Mouse (Mus musculus): ENCODE measurements around the gene Pgap1. TPM values are rescaled to one million over a fixed set of nuclear protein-coding genes. Genes with fewer than 3 reads are reported as not detected.

The Pgap1 gene
- 6.0 and 6.7 TPM in 2 replicates for polyA plus RNA-seq (2014; fragmentation: Nextera tagmentation; extraction: Ambion mirVana)

DNA sequence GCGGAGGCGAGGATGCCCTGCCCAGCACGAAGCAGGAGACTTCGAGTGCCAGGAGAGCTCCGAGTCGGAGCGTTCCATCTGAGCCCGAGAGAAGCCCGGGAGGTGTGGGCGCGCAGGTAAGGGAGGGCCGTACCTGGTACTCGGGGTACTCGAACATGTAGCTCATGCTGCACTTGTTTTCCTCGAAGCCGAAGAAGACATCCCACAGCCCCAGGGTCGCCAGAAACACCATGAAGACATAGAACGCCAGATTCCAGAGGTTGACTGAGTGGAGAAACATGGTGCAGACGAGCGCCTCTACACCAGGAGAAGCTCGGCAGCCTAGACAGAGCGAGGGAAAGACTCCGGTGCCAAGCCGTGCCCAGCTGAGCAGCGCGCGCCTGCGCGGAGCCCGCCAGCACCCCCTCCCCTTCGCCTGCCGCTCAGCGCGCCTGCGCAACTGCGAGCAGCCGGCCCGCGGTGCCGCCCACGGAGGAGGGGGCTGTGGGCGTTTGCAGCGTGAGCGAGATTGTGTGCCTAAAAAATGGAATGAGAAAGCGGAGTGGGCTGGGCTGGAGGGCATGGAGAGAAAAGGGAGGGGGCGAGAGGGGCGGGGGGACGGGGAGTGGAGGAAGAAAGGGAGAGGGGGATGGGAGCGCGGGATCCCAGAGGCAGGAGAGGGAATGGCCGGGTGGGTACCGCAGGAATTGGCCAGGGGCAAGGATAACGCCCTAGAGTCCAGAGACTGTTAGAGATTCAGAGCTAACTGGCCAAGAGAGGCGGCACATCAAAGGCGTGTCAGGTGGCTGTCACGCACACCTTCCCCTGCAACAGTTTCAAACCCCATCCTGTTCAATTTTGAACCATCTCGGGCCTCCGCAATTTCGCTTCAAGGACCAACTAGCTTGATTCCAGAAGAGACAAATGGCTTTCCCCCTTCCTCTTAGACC lies at the start of gene Pgap1:
Gene Pgap1 (minus strand): TSS at position 384 of the 929 bp plus-strand sequence.
- peak; percentile 99 for ATAC-seq (ENCODE audit: low read depth)
- Histone ChIP-seq H3K4me2 (ENCODE audit: low read depth, low read length) (peak within 1 kb of the TSS; percentile 92), H3K4me3 (ENCODE audit: low read depth, low read length) (peak within 1 kb of the TSS; percentile 66), H3K27me3 (replicated peaks; ENCODE audit: control insufficient read depth, insufficient read depth, low read length) (no peaks in the 10 kb centered on the region), H3K9ac (ENCODE audit: low read depth, low read length) (peak within 1 kb of the TSS; percentile 73), H3K9me3 (ENCODE audit: control insufficient read depth, low read length) (no peaks in the 10 kb centered on the region), H3K27ac (replicated peaks; ENCODE audit: low read depth, low read length) (peak within 1 kb of the TSS; percentile 50), H3K36me3 (ENCODE audit: control insufficient read depth, insufficient read depth, low read length) (no peaks in the 10 kb centered on the region), H3K4me1 (ENCODE audit: control insufficient read depth, insufficient read depth, low read length) (no peaks in the 10 kb centered on the region)
- under 1% methylated on average over 54 of the region's 59 CpGs for WGBS
- DNase-seq (ENCODE audit: low spot score), result peak; percentile 95

DNA sequence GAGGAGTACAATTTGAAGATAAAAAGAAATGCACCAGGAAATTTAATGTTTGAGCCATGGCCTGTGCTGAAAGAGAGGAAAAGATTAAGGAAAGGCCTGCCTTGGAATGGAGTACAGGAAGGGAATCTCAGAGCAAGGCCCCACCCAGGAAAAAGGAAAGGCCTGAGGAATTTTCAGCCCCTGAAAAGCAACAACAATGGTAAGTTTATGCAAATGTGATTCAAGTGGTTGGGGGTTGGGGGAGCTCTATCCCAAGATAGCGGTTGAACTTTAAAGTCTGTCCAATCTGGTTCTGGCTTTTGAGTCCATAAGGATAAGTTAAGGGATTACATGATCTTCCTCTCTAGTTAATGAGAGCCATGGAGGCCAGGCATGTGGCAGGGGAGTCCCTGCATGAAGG lies 49.5 kb upstream of the Pgap1 start:
- ATAC-seq (ENCODE audit: low read depth) (no peak), DNase-seq (ENCODE audit: low spot score) (no peak)
- Histone ChIP-seq H3K4me3 (ENCODE audit: low read depth, low read length) (no peak overlapping the region), H3K9me3 (ENCODE audit: control insufficient read depth, low read length) (no peaks in the 10 kb centered on the region), H3K36me3 (ENCODE audit: control insufficient read depth, insufficient read depth, low read length) (no peaks in the 10 kb centered on the region), H3K27ac (replicated peaks; ENCODE audit: low read depth, low read length) (no peak overlapping the region), H3K27me3 (replicated peaks; ENCODE audit: control insufficient read depth, insufficient read depth, low read length) (no peaks in the 10 kb centered on the region), H3K4me1 (ENCODE audit: control insufficient read depth, insufficient read depth, low read length) (no peaks in the 10 kb centered on the region), H3K4me2 (ENCODE audit: low read depth, low read length) (no peak overlapping the region), H3K9ac (ENCODE audit: low read depth, low read length) (no peak overlapping the region)
- 88% methylated on average over 1 of the region's 1 CpGs for WGBS

DNA sequence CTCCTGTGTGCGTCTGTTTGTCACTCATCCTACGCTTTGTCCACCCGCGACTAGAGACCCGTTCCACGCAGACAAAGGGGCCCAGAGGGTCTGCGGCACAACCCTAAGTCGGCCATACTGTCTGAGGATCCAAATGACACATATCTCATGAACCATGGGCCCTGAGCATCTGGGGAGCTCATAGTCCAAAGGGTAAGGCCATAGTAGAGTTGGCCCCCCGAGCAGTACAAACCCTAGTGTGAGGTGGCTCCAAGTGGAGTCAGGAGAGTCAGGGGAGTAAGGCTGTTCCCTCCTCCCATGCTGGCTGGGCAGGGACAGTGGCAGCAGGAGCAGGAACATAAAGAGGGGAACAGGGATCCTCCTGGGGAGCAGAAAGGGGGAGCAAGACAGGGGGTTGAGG lies 44.2 kb upstream of the Pgap1 start:
- no peak for DNase-seq (ENCODE audit: low spot score)
- H3K4me3 ChIP-seq (ENCODE audit: low read depth, low read length), result no peak overlapping the region
- H3K9ac ChIP-seq (ENCODE audit: low read depth, low read length), result no peak overlapping the region
- H3K36me3 ChIP-seq (ENCODE audit: control insufficient read depth, insufficient read depth, low read length), result no peaks in the 10 kb centered on the region
- no peaks in the 10 kb centered on the region for H3K27me3 ChIP-seq (replicated peaks; ENCODE audit: control insufficient read depth, insufficient read depth, low read length)
- H3K4me1 ChIP-seq (ENCODE audit: control insufficient read depth, insufficient read depth, low read length), result no peaks in the 10 kb centered on the region
- ATAC-seq (ENCODE audit: low read depth), result no peak
- H3K4me2 ChIP-seq (ENCODE audit: low read depth, low read length), result no peak overlapping the region
- 88% methylated on average over 9 of the region's 9 CpGs for WGBS
- no peak overlapping the region for H3K27ac ChIP-seq (replicated peaks; ENCODE audit: low read depth, low read length)
- peaks cover 5% of the 10 kb centered on the region; the same call in 1 of the 2 replicates for H3K9me3 ChIP-seq (ENCODE audit: control insufficient read depth, low read length)

DNA sequence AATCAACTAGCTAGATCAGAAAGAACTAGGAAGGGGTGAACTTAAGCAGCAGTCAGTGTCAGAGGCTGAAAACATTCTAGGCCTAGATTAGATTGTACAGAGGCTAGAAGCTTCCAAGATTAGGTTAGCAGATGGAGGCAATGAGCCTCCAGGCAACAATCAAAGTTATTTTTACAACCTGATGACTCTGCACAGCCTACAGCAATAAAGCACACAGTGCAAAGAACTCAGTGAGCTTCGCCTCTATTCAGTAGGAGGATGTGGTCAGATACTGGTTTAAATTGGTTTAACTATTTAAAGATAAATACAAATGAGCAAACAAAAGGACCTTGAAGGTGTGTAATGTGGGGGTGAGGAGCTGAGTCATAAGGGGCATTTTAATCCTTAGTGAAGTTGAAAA lies 42.8 kb upstream of the Pgap1 start:
- 84% methylated on average over 1 of the region's 1 CpGs for WGBS
- H3K4me1 ChIP-seq (ENCODE audit: control insufficient read depth, insufficient read depth, low read length), result no peaks in the 10 kb centered on the region
- no peak overlapping the region for H3K9ac ChIP-seq (ENCODE audit: low read depth, low read length)
- H3K4me2 ChIP-seq (ENCODE audit: low read depth, low read length), result no peak overlapping the region
- H3K9me3 ChIP-seq (ENCODE audit: control insufficient read depth, low read length), result peaks cover 5% of the 10 kb centered on the region; the same call in 1 of the 2 replicates
- no peak overlapping the region for H3K27ac ChIP-seq (replicated peaks; ENCODE audit: low read depth, low read length)
- no peak overlapping the region for H3K4me3 ChIP-seq (ENCODE audit: low read depth, low read length)
- ATAC-seq (ENCODE audit: low read depth) (no peak), DNase-seq (ENCODE audit: low spot score) (no peak)
- no peaks in the 10 kb centered on the region for H3K36me3 ChIP-seq (ENCODE audit: control insufficient read depth, insufficient read depth, low read length)
- H3K27me3 ChIP-seq (replicated peaks; ENCODE audit: control insufficient read depth, insufficient read depth, low read length), result no peaks in the 10 kb centered on the region

DNA sequence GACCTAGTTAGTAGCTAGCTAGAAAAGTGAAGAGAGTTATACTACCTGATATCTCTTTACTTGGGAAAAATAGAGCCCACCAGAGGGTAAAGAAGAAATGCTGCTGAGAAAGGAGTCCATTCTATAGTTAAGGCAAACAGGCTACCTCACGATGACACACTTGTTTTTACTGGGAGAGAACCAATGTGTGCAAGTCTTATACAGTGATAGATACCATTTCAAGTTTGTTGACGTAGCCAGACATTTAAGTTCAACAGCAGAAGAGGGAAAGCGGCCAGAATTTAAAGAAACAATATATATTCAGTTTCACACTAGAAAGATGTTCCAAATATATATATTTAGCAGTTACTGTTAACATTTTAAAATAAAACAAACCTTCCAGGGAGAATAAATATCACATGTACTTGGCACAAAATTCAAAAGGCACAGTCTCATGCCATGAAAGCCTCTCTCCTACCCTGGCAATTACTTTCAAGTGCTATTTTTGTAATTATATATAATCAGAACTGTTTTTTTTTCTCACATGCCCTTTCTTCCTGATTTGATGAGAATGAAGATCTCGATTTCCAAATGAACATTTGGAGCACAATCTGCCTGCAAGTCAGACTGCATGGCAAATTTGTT lies 40.2 kb upstream of the Pgap1 start:
- H3K4me2 ChIP-seq (ENCODE audit: low read depth, low read length), result no peak overlapping the region
- WGBS, result 61% methylated on average over 4 of the region's 4 CpGs
- no peak overlapping the region for H3K27ac ChIP-seq (replicated peaks; ENCODE audit: low read depth, low read length)
- no peaks in the 10 kb centered on the region for H3K27me3 ChIP-seq (replicated peaks; ENCODE audit: control insufficient read depth, insufficient read depth, low read length)
- H3K4me1 ChIP-seq (ENCODE audit: control insufficient read depth, insufficient read depth, low read length), result no peaks in the 10 kb centered on the region
- DNase-seq (ENCODE audit: low spot score) (peak; percentile 32), ATAC-seq (ENCODE audit: low read depth) (no peak)
- peaks cover 5% of the 10 kb centered on the region; the same call in 1 of the 2 replicates for H3K9me3 ChIP-seq (ENCODE audit: control insufficient read depth, low read length)
- H3K4me3 ChIP-seq (ENCODE audit: low read depth, low read length), result no peak overlapping the region
- H3K36me3 ChIP-seq (ENCODE audit: control insufficient read depth, insufficient read depth, low read length), result no peaks in the 10 kb centered on the region
- no peak overlapping the region for H3K9ac ChIP-seq (ENCODE audit: low read depth, low read length)

DNA sequence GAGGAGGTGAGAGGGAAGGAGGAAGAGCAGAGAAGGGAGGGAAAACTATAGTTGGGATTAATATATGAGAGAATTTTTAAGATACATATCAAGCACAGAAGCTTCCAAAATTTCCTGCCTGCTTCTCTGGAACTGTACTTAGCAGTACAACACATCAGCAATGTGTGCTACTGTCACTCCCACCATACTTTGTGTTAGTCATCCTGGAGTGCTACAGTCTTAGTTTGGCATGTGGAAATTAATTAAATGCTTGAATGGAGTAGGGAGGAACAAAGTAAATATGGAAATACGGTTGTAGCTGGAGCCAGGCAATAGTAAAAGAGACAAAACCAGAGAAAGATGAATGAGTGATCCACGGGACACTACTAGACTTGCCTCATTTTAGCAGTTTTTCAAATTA lies 38.7 kb upstream of the Pgap1 start:
- H3K27me3 ChIP-seq (replicated peaks; ENCODE audit: control insufficient read depth, insufficient read depth, low read length), result no peaks in the 10 kb centered on the region

DNA sequence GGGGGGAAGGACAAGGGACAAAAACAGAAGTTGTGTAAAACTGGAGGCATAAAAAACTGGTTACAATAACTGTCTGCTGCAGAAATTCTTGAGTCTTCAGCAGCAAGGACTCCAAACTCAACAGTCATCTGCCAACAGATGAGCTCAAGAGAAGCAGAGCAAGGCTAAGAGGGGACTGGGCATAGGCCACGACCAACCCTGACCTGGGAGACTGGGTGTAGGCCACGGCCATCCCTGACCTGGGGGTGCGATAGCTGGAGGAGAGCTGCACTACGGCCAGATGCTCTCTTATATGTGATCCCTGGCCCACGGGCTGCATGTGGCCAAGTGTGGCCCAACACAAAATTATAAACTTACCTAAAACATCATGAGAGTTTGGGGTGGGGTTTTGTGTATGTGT lies 29.6 kb upstream of the Pgap1 start:
- ATAC-seq (ENCODE audit: low read depth) (no peak), DNase-seq (ENCODE audit: low spot score) (no peak)
- WGBS, result 90% methylated on average over 5 of the region's 5 CpGs
- H3K27me3 ChIP-seq (replicated peaks; ENCODE audit: control insufficient read depth, insufficient read depth, low read length), result no peaks in the 10 kb centered on the region
- no peak overlapping the region for H3K4me2 ChIP-seq (ENCODE audit: low read depth, low read length)
- no peaks in the 10 kb centered on the region for H3K4me1 ChIP-seq (ENCODE audit: control insufficient read depth, insufficient read depth, low read length)
- no peak overlapping the region for H3K9ac ChIP-seq (ENCODE audit: low read depth, low read length)
- no peaks in the 10 kb centered on the region for H3K36me3 ChIP-seq (ENCODE audit: control insufficient read depth, insufficient read depth, low read length)
- no peak overlapping the region for H3K27ac ChIP-seq (replicated peaks; ENCODE audit: low read depth, low read length)
- no peak overlapping the region for H3K4me3 ChIP-seq (ENCODE audit: low read depth, low read length)
- H3K9me3 ChIP-seq (ENCODE audit: control insufficient read depth, low read length), result no peaks in the 10 kb centered on the region

More for the DNA sequence above, 38.7 kb upstream of the Pgap1 start:
- no peak overlapping the region for H3K27ac ChIP-seq (replicated peaks; ENCODE audit: low read depth, low read length)
- no peak overlapping the region for H3K4me2 ChIP-seq (ENCODE audit: low read depth, low read length)
- H3K9ac ChIP-seq (ENCODE audit: low read depth, low read length), result no peak overlapping the region
- DNase-seq (ENCODE audit: low spot score), result no peak
- H3K36me3 ChIP-seq (ENCODE audit: control insufficient read depth, insufficient read depth, low read length), result no peaks in the 10 kb centered on the region
- no peak overlapping the region for H3K4me3 ChIP-seq (ENCODE audit: low read depth, low read length)
- H3K9me3 ChIP-seq (ENCODE audit: control insufficient read depth, low read length), result peaks cover 5% of the 10 kb centered on the region; the same call in 1 of the 2 replicates
- no peaks in the 10 kb centered on the region for H3K4me1 ChIP-seq (ENCODE audit: control insufficient read depth, insufficient read depth, low read length)
- 77% methylated on average over 2 of the region's 2 CpGs for WGBS
- ATAC-seq (ENCODE audit: low read depth), result no peak

DNA sequence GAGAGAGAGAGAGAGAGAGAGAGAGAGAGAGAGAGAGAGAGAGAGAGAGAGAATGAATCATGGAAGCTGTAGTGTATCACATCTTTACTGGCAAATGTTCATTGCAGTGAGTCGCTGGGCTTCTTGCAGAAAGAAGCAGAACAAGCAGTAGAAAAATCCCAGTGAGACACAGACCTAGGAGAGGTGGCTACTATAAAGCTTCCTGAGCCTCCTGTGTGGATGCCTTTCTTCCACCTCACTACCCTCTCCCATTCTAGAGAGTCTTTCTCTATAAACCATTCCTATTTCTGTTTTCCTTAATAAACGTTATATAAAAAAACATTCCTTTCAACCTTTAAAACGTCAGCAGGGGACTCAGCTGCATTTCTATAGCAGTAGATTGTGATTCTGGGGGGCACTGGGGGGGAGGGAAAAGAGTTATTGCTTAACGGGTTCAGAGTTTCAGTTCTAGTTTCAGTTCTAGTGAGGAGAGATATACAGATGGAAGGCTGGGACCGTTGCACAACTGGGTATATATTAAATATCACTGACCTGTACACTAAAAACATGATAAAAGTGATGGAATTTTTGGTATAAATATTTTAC lies 28.6 kb upstream of the Pgap1 start:
- Histone ChIP-seq H3K27ac (replicated peaks; ENCODE audit: low read depth, low read length) (no peak overlapping the region), H3K9me3 (ENCODE audit: control insufficient read depth, low read length) (no peaks in the 10 kb centered on the region), H3K4me3 (ENCODE audit: low read depth, low read length) (no peak overlapping the region), H3K4me1 (ENCODE audit: control insufficient read depth, insufficient read depth, low read length) (no peaks in the 10 kb centered on the region), H3K9ac (ENCODE audit: low read depth, low read length) (no peak overlapping the region), H3K4me2 (ENCODE audit: low read depth, low read length) (no peak overlapping the region), H3K27me3 (replicated peaks; ENCODE audit: control insufficient read depth, insufficient read depth, low read length) (no peaks in the 10 kb centered on the region), H3K36me3 (ENCODE audit: control insufficient read depth, insufficient read depth, low read length) (no peaks in the 10 kb centered on the region)
- ATAC-seq (ENCODE audit: low read depth) (no peak), DNase-seq (ENCODE audit: low spot score) (no peak)
- 47% methylated on average over 5 of the region's 5 CpGs for WGBS

All from embryonic facial prominence, embryonic 14.5 days (tissue).